8 mouse cellular contexts compared by ENCODE assay signal in the genomic region with DNA sequence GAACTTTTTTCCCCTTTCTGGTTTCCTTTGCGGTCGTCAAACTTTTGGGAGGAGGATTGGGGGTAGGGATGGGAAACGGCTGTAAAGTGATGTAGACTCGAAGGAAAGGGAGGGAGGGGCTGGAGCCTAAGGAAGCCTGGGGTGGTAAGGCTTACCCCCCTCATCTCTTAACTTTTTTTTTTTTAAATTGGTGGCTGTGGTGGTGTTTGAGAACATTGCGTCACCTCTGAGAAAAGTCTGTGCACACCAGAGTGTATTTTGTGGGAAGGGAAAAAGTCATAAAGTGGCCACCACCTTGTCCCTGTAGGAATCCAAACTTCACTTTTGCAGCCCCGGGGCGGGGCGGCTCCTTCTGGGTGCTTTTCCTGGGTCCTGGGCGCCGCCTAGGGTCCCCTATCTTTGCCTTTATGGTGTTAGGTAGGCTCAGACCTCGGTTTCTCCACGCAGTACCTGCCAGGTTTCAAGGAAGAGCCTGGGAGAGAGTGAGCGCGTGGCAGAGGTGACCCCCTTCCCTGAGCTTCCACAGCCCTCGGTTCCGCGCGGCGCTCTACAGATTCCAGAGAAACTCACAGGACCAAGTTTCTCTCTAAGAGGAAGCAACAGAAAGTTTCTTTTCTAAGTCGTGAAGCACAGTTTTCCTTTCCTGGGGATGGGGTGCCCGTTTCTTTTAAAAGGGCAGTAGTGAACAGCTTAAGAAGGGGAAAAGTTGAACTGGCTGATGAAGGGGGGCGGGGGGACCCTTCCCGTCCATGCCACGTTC. TPM values are rescaled to one million over a fixed set of nuclear protein-coding genes. Genes with fewer than 3 reads are reported as not detected.
DNase-seq lines count a peak whose midpoint lies in the region; ATAC-seq and TF ChIP-seq lines count a peak whose summit lies in the region.

No protein-coding gene starts in this region.

- no peaks in the 10 kb centered on the region for H3K36me3 ChIP-seq in hindbrain, embryonic 13.5 days
- no peaks in the 10 kb centered on the region for H3K36me3 ChIP-seq in liver, embryonic 15.5 days (replicated peaks)
- H3K36me3 ChIP-seq in neural tube, embryonic 15.5 days: no peaks in the 10 kb centered on the region

- peak overlapping the region; percentile 77 for H3K4me2 ChIP-seq in hindbrain, embryonic 13.5 days
- peak overlapping the region; percentile 68 for H3K4me2 ChIP-seq in liver, embryonic 15.5 days
- H3K4me2 ChIP-seq in neural tube, embryonic 15.5 days: peak overlapping the region; percentile 98

- peaks cover 7% of the 10 kb centered on the region; the same call in 1 of the 2 replicates for H3K4me1 ChIP-seq in embryonic fibroblast, embryonic 13.5 days (ENCODE audit: control insufficient read depth, insufficient read depth, low read length)
- peaks cover 21% of the 10 kb centered on the region for H3K4me1 ChIP-seq in hindbrain, embryonic 13.5 days (replicated peaks)
- peaks cover 4% of the 10 kb centered on the region; the same call in 1 of the 2 replicates for H3K4me1 ChIP-seq in liver, embryonic 15.5 days (replicated peaks)
- peaks cover 20% of the 10 kb centered on the region for H3K4me1 ChIP-seq in neural tube, embryonic 15.5 days

- intact Hi-C loops in left cerebral cortex, postnatal 25 days (cut with DNase I): no loop called here

- no peak; the same call in 1 of the 2 replicates for TF ChIP-seq POLR2A in embryonic fibroblast, embryonic 13.5 days (IDR thresholded peaks at IDR 0.05; ENCODE audit: low read depth, low read length)

- H3K27ac ChIP-seq in embryonic fibroblast, embryonic 13.5 days (ENCODE audit: insufficient read depth, low read length): peak overlapping the region; percentile 98
- no peak overlapping the region for H3K27ac ChIP-seq in hindbrain, embryonic 13.5 days
- peak overlapping the region; percentile 72 for H3K27ac ChIP-seq in liver, embryonic 15.5 days (replicated peaks)
- peak overlapping the region; percentile 46 for H3K27ac ChIP-seq in neural tube, embryonic 15.5 days (replicated peaks)

- peak overlapping the region; percentile 30 for H3K4me3 ChIP-seq in embryonic fibroblast, embryonic 13.5 days (ENCODE audit: insufficient read depth, low read length)
- peak overlapping the region; percentile 75 for H3K4me3 ChIP-seq in hindbrain, embryonic 13.5 days
- peak overlapping the region; percentile 62 for H3K4me3 ChIP-seq in liver, embryonic 15.5 days (replicated peaks)
- H3K4me3 ChIP-seq in neural tube, embryonic 15.5 days (replicated peaks): peak overlapping the region; percentile 57

- WGBS in hindbrain, embryonic 13.5 days: under 1% methylated on average over 24 of the region's 24 CpGs
- WGBS in liver, embryonic 15.5 days (ENCODE audit: insufficient replicate concordance): under 1% methylated on average over 24 of the region's 24 CpGs
- under 1% methylated on average over 24 of the region's 24 CpGs for WGBS in neural tube, embryonic 15.5 days

- no peaks in the 10 kb centered on the region for H3K9me3 ChIP-seq in hindbrain, embryonic 13.5 days
- no peaks in the 10 kb centered on the region for H3K9me3 ChIP-seq in liver, embryonic 15.5 days (replicated peaks)
- H3K9me3 ChIP-seq in neural tube, embryonic 15.5 days (replicated peaks): no peaks in the 10 kb centered on the region

- H3K9ac ChIP-seq in hindbrain, embryonic 13.5 days: peak overlapping the region; percentile 79
- H3K9ac ChIP-seq in liver, embryonic 15.5 days: peak overlapping the region; percentile 35; the same call in 1 of the 2 replicates
- peak overlapping the region; percentile 49 for H3K9ac ChIP-seq in neural tube, embryonic 15.5 days (replicated peaks)

- no peak for TF ChIP-seq CTCF in embryonic fibroblast, embryonic 13.5 days (IDR thresholded peaks at IDR 0.05; ENCODE audit: borderline replicate concordance, insufficient read depth, low read length)

- H3K27me3 ChIP-seq in hindbrain, embryonic 13.5 days: peaks cover 17% of the 10 kb centered on the region; the same call in 1 of the 2 replicates
- peaks cover 42% of the 10 kb centered on the region for H3K27me3 ChIP-seq in liver, embryonic 15.5 days
- H3K27me3 ChIP-seq in neural tube, embryonic 15.5 days (replicated peaks): 0 out of 2 replicates have a peak, but pooled peaks cover 5% of the 10 kb centered on the region

- DNase-seq in ovary, postnatal 10 days (ENCODE audit: low spot score): peak; percentile 23
- no peak for DNase-seq in ovary, adult 18-20 months (ENCODE audit: low spot score)
- no peak for DNase-seq in left cerebral cortex, postnatal 25 days (ENCODE audit: low spot score in 2 of 2)
- DNase-seq in cerebellum, postnatal 25 days: no peak

- peak; percentile 74 for ATAC-seq in hindbrain, embryonic 13.5 days (ENCODE audit: low FRiP score)
- no peak for ATAC-seq in liver, embryonic 15.5 days (ENCODE audit: insufficient read depth)
- peak; percentile 10; the same call in 1 of the 2 replicates for ATAC-seq in neural tube, embryonic 15.5 days (ENCODE audit: low FRiP score)

RNA-seq across cellular contexts. Expression of gene Fn1, which starts 0.6 kb away (rescaled TPM):
- polyA plus RNA-seq in embryonic fibroblast, embryonic 13.5 days (2011; ENCODE audit: insufficient read length, low read depth, missing spikeins): 3,197 and 4,910 TPM in 2 replicates
- polyA plus RNA-seq in hindbrain, embryonic 13.5 days (2015; fragmentation: Nextera tagmentation; extraction: Ambion mirVana): 36.1 and 48.9 TPM in 2 replicates
- 125 and 154 TPM in 2 replicates for polyA plus RNA-seq in liver, embryonic 15.5 days (2015; fragmentation: Nextera tagmentation; extraction: Ambion mirVana)
- 27.1 and 51.2 TPM in 2 replicates for polyA plus RNA-seq in neural tube, embryonic 15.5 days (2015; fragmentation: Nextera tagmentation; extraction: Ambion mirVana)
- total RNA-seq in left cerebral cortex, postnatal 25 days (2021): 10 to 100 TPM; 48.9 to 52.3 TPM

Comparison
In these comparisons a context has a peak if more than half of its experiments do, and no peak if none do; other contexts are left out.
1. RNA of gene Fn1, which starts 0.6 kb away (polyA plus RNA-seq): 3,197 to 4,910 TPM in embryonic fibroblast, embryonic 13.5 days; 125 to 154 TPM in liver, embryonic 15.5 days, 36.1 to 48.9 TPM in hindbrain, embryonic 13.5 days and 27.1 to 51.2 TPM in neural tube, embryonic 15.5 days; every median in the first group is over 10 times any median in the second.
2. Peak in every context shown above with its lines, with median percentiles within 50 percentile points of each other: H3K4me3 ChIP-seq, H3K4me2 ChIP-seq and H3K9ac ChIP-seq.